Mouse (Mus musculus): ENCODE measurements around the gene Dyrk1a. TPM values are rescaled to one million over a fixed set of nuclear protein-coding genes. Genes with fewer than 3 reads are reported as not detected.

Gene Dyrk1a
- polyA plus RNA-seq, 1 experiment from 2014 or later: 12.8 TPM

DNA sequence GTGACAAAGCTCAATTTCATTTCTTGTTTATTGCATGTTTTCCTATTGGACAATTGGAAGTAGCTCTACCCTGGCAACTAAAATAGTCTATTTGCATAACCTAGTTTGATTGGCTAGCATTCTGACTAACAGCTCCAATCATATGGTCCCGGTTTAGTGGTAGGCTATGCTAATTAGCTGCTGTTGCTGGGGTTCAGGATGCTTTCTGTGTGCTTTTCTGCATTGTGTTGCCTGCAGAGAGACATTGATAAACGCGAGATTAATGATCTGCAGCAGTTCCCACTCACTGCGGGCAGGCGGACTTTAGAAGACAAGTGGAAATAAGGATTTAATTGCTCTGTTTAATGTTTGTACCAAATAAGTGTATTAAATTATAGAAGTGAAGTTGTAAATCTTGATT is 62.2 kb downstream of the Dyrk1a start:
- H3K4me1 ChIP-seq (replicated peaks; ENCODE audit: control insufficient read depth, insufficient read depth, low read length): peaks cover 14% of the 10 kb centered on the region
- 1% methylated on average over 5 of the region's 5 CpGs for WGBS
- peak; percentile 98 for ATAC-seq
- no peaks in the 10 kb centered on the region for H3K9me3 ChIP-seq (ENCODE audit: control insufficient read depth, low read length)
- no peak overlapping the region for H3K4me3 ChIP-seq (replicated peaks; ENCODE audit: low read length)
- peak overlapping the region; percentile 33 for H3K4me2 ChIP-seq (ENCODE audit: low read length)
- no peak overlapping the region for H3K9ac ChIP-seq (replicated peaks; ENCODE audit: low read depth, low read length)
- H3K36me3 ChIP-seq (ENCODE audit: control insufficient read depth, insufficient read depth): no peaks in the 10 kb centered on the region
- peak overlapping the region; percentile 75 for H3K27ac ChIP-seq (ENCODE audit: low read length)
- no peaks in the 10 kb centered on the region for H3K27me3 ChIP-seq (replicated peaks; ENCODE audit: control insufficient read depth, insufficient read depth, low read length)

- H3K4me1 ChIP-seq (replicated peaks; ENCODE audit: control insufficient read depth, insufficient read depth, low read length): peaks cover 18% of the 10 kb centered on the region
- no peak overlapping the region for H3K9ac ChIP-seq (replicated peaks; ENCODE audit: low read depth, low read length)
- H3K36me3 ChIP-seq (ENCODE audit: control insufficient read depth, insufficient read depth): no peaks in the 10 kb centered on the region
- no peak overlapping the region for H3K4me2 ChIP-seq (ENCODE audit: low read length)
- WGBS: 69% methylated on average over 6 of the region's 6 CpGs
- H3K27me3 ChIP-seq (replicated peaks; ENCODE audit: control insufficient read depth, insufficient read depth, low read length): no peaks in the 10 kb centered on the region
- 0 out of 2 replicates have a peak, but pooled peaks have one; percentile 3 for ATAC-seq
- no peaks in the 10 kb centered on the region for H3K9me3 ChIP-seq (ENCODE audit: control insufficient read depth, low read length)
- H3K4me3 ChIP-seq (replicated peaks; ENCODE audit: low read length): no peak overlapping the region
- peak overlapping the region; percentile 14 for H3K27ac ChIP-seq (ENCODE audit: low read length)
Measured at GRCm38 (mm10) chr16:94632424-94632963, 62.7 kb downstream of the Dyrk1a start.

DNA sequence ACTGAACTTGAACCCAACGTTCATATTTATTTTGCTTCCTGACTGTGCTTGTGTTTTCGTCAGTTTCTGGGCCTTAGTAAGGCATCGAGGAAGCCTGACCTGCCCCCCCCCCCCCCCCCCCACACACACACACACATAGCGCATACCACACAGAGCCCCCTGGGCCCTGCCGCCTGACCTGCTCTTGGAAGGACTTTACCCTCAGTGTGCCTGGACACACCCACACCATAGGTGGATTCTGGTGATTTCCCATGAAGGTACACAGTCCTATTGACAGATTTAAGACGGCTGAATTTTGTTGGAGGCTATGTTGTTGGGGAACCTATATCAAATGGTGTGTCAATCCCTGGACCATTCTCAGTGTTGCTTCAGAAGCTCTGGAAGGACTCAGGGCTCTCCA is 63.2 kb downstream of the Dyrk1a start:
- H3K4me3 ChIP-seq (replicated peaks; ENCODE audit: low read length): no peak overlapping the region

GRCm38 (mm10) chr16:94637423-94637822 is 67.6 kb downstream of the Dyrk1a start:
- WGBS: 70% methylated on average over 10 of the region's 10 CpGs
- H3K4me1 ChIP-seq (replicated peaks; ENCODE audit: control insufficient read depth, insufficient read depth, low read length): peaks cover 13% of the 10 kb centered on the region
- 0 out of 2 replicates have a peak, but pooled peaks have one; percentile 36 for ATAC-seq

More for the DNA sequence above, 63.2 kb downstream of the Dyrk1a start:
- Histone ChIP-seq H3K9ac (replicated peaks; ENCODE audit: low read depth, low read length) (no peak overlapping the region), H3K4me2 (ENCODE audit: low read length) (no peak overlapping the region), H3K27me3 (replicated peaks; ENCODE audit: control insufficient read depth, insufficient read depth, low read length) (no peaks in the 10 kb centered on the region), H3K36me3 (ENCODE audit: control insufficient read depth, insufficient read depth) (no peaks in the 10 kb centered on the region), H3K9me3 (ENCODE audit: control insufficient read depth, low read length) (no peaks in the 10 kb centered on the region), H3K27ac (ENCODE audit: low read length) (no peak overlapping the region), H3K4me1 (replicated peaks; ENCODE audit: control insufficient read depth, insufficient read depth, low read length) (peaks cover 16% of the 10 kb centered on the region)
- no peak for ATAC-seq
- 72% methylated on average over 5 of the region's 6 CpGs for WGBS

GRCm38 (mm10) chr16:94641799-94642198 is 72.0 kb downstream of the Dyrk1a start:
- H3K9ac ChIP-seq (replicated peaks; ENCODE audit: low read depth, low read length): no peak overlapping the region
- no peak overlapping the region for H3K27ac ChIP-seq (ENCODE audit: low read length)
- no peak overlapping the region for H3K4me3 ChIP-seq (replicated peaks; ENCODE audit: low read length)
- no peaks in the 10 kb centered on the region for H3K36me3 ChIP-seq (ENCODE audit: control insufficient read depth, insufficient read depth)
- H3K9me3 ChIP-seq (ENCODE audit: control insufficient read depth, low read length): no peaks in the 10 kb centered on the region
- peaks cover 7% of the 10 kb centered on the region for H3K4me1 ChIP-seq (replicated peaks; ENCODE audit: control insufficient read depth, insufficient read depth, low read length)
- 98% methylated on average over 2 of the region's 2 CpGs for WGBS
- no peak overlapping the region for H3K4me2 ChIP-seq (ENCODE audit: low read length)
- no peaks in the 10 kb centered on the region for H3K27me3 ChIP-seq (replicated peaks; ENCODE audit: control insufficient read depth, insufficient read depth, low read length)
- ATAC-seq: no peak

More at GRCm38 (mm10) chr16:94637423-94637822, 67.6 kb downstream of the Dyrk1a start:
- no peak overlapping the region for H3K4me3 ChIP-seq (replicated peaks; ENCODE audit: low read length)
- no peak overlapping the region for H3K4me2 ChIP-seq (ENCODE audit: low read length)
- no peaks in the 10 kb centered on the region for H3K36me3 ChIP-seq (ENCODE audit: control insufficient read depth, insufficient read depth)
- H3K9ac ChIP-seq (replicated peaks; ENCODE audit: low read depth, low read length): no peak overlapping the region
- no peaks in the 10 kb centered on the region for H3K9me3 ChIP-seq (ENCODE audit: control insufficient read depth, low read length)
- no peaks in the 10 kb centered on the region for H3K27me3 ChIP-seq (replicated peaks; ENCODE audit: control insufficient read depth, insufficient read depth, low read length)
- H3K27ac ChIP-seq (ENCODE audit: low read length): no peak overlapping the region

DNA sequence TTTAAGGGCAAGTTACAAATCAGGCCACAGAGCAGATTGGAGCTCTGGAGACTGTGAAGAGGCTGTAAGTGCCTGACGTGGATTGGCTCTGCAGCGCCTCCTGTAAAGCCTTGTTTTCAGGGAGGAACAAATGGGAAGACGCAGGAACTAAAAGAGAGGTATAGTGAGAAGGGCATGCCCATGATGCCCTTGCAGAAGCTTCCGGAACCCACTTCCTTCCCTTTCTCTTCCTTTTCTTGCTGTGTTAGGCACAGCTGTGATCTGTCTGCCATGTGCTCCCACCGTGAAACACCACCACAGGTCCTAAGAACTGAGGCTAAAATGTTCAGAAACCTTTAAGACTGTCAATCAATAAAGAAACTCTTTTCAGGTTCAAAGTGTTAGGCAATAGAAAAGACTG is 77.3 kb downstream of the Dyrk1a start:
- no peaks in the 10 kb centered on the region for H3K9me3 ChIP-seq (ENCODE audit: control insufficient read depth, low read length)
- H3K4me1 ChIP-seq (replicated peaks; ENCODE audit: control insufficient read depth, insufficient read depth, low read length): peaks cover 23% of the 10 kb centered on the region
- H3K4me3 ChIP-seq (replicated peaks; ENCODE audit: low read length): no peak overlapping the region
- 72% methylated on average over 5 of the region's 5 CpGs for WGBS
- no peak overlapping the region for H3K27ac ChIP-seq (ENCODE audit: low read length)
- no peaks in the 10 kb centered on the region for H3K27me3 ChIP-seq (replicated peaks; ENCODE audit: control insufficient read depth, insufficient read depth, low read length)
- no peak overlapping the region for H3K4me2 ChIP-seq (ENCODE audit: low read length)
- no peaks in the 10 kb centered on the region for H3K36me3 ChIP-seq (ENCODE audit: control insufficient read depth, insufficient read depth)
- H3K9ac ChIP-seq (replicated peaks; ENCODE audit: low read depth, low read length): no peak overlapping the region
- no peak for ATAC-seq

- no peak overlapping the region for H3K27ac ChIP-seq (ENCODE audit: low read length)
- H3K4me3 ChIP-seq (replicated peaks; ENCODE audit: low read length): no peak overlapping the region
- H3K36me3 ChIP-seq (ENCODE audit: control insufficient read depth, insufficient read depth): no peaks in the 10 kb centered on the region
- H3K9me3 ChIP-seq (ENCODE audit: control insufficient read depth, low read length): no peaks in the 10 kb centered on the region
- H3K4me1 ChIP-seq (replicated peaks; ENCODE audit: control insufficient read depth, insufficient read depth, low read length): peaks cover 24% of the 10 kb centered on the region
- no peaks in the 10 kb centered on the region for H3K27me3 ChIP-seq (replicated peaks; ENCODE audit: control insufficient read depth, insufficient read depth, low read length)
- no peak overlapping the region for H3K4me2 ChIP-seq (ENCODE audit: low read length)
- H3K9ac ChIP-seq (replicated peaks; ENCODE audit: low read depth, low read length): no peak overlapping the region
- ATAC-seq: no peak
- 88% methylated on average over 2 of the region's 2 CpGs for WGBS
Measured at GRCm38 (mm10) chr16:94647925-94648324, 78.1 kb downstream of the Dyrk1a start.

DNA sequence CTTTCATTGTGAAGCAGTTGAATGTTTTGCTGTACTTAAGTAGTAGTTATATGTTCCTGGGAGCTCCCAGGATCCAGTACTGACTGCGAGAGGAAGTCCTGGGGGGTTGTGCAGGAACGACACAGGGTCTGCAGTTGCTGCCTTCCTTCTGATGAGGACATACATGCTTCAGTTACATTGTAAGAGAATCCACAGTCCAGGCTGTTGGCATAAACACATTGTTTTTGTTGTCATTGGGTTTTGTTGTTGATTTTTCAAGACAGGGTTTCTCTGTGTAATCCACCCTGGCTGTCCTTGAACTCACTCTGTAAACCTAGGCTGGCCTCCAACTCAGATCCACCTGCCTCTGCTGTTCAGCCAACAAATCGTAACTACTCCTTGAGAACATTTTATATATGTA is 80.1 kb downstream of the Dyrk1a start:
- H3K36me3 ChIP-seq (ENCODE audit: control insufficient read depth, insufficient read depth): no peaks in the 10 kb centered on the region
- no peak overlapping the region for H3K4me2 ChIP-seq (ENCODE audit: low read length)
- H3K27me3 ChIP-seq (replicated peaks; ENCODE audit: control insufficient read depth, insufficient read depth, low read length): no peaks in the 10 kb centered on the region
- no peaks in the 10 kb centered on the region for H3K9me3 ChIP-seq (ENCODE audit: control insufficient read depth, low read length)
- no peak for ATAC-seq
- no peak overlapping the region for H3K4me3 ChIP-seq (replicated peaks; ENCODE audit: low read length)
- H3K4me1 ChIP-seq (replicated peaks; ENCODE audit: control insufficient read depth, insufficient read depth, low read length): peaks cover 24% of the 10 kb centered on the region
- 85% methylated on average over 3 of the region's 3 CpGs for WGBS
- no peak overlapping the region for H3K27ac ChIP-seq (ENCODE audit: low read length)
- H3K9ac ChIP-seq (replicated peaks; ENCODE audit: low read depth, low read length): no peak overlapping the region

GRCm38 (mm10) chr16:94652091-94652713 is 82.4 kb downstream of the Dyrk1a start:
- Histone ChIP-seq H3K4me3 (replicated peaks; ENCODE audit: low read length) (no peak overlapping the region), H3K4me2 (ENCODE audit: low read length) (no peak overlapping the region), H3K36me3 (ENCODE audit: control insufficient read depth, insufficient read depth) (no peaks in the 10 kb centered on the region), H3K27ac (ENCODE audit: low read length) (no peak overlapping the region), H3K9me3 (ENCODE audit: control insufficient read depth, low read length) (no peaks in the 10 kb centered on the region), H3K9ac (replicated peaks; ENCODE audit: low read depth, low read length) (no peak overlapping the region), H3K4me1 (replicated peaks; ENCODE audit: control insufficient read depth, insufficient read depth, low read length) (peaks cover 32% of the 10 kb centered on the region), H3K27me3 (replicated peaks; ENCODE audit: control insufficient read depth, insufficient read depth, low read length) (no peaks in the 10 kb centered on the region)
- 77% methylated on average over 4 of the region's 4 CpGs for WGBS
- no peak for ATAC-seq

Data from forebrain, embryonic 16.5 days (tissue).